Mouse (Mus musculus): ENCODE data around the gene Hist1h4h.

Hist1h4h gene

GRCm38 (mm10) chr13:23530901-23531875 is at the start of gene Hist1h4h:
Gene Hist1h4h, plus strand, starts transcription at chr13:23531050.
- DNase-seq, result peak; percentile 95

- no peak for DNase-seq
Observed at GRCm38 (mm10) chr13:23483153-23483552, 47.7 kb upstream of the Hist1h4h start.

- DNase-seq, result no peak
Observed at GRCm38 (mm10) chr13:23485271-23485670, 45.6 kb upstream of the Hist1h4h start.

GRCm38 (mm10) chr13:23488400-23489322 is 42.2 kb upstream of the Hist1h4h start, which contains the start of gene Btn2a2:
Gene Btn2a2, minus strand, starts transcription at chr13:23488857.
- DNase-seq, result peak; percentile 64

GRCm38 (mm10) chr13:23490863-23491262 is 40.0 kb upstream of the Hist1h4h start:
- no peak for DNase-seq

GRCm38 (mm10) chr13:23491263-23491662 is 39.6 kb upstream of the Hist1h4h start:
- DNase-seq, result no peak

GRCm38 (mm10) chr13:23491990-23492389 is 38.9 kb upstream of the Hist1h4h start:
- DNase-seq, result no peak

- DNase-seq, result no peak
Observed at GRCm38 (mm10) chr13:23495526-23495925, 35.3 kb upstream of the Hist1h4h start.

GRCm38 (mm10) chr13:23497656-23498321 is 33.1 kb upstream of the Hist1h4h start:
- no peak for DNase-seq

- no peak for DNase-seq
Observed at GRCm38 (mm10) chr13:23498653-23499052, 32.2 kb upstream of the Hist1h4h start.

- DNase-seq, result no peak
Observed at GRCm38 (mm10) chr13:23499943-23500342, 30.9 kb upstream of the Hist1h4h start.

- DNase-seq, result peak; percentile 74
Observed at GRCm38 (mm10) chr13:23500424-23501200, 30.2 kb upstream of the Hist1h4h start.

- no peak for DNase-seq
Observed at GRCm38 (mm10) chr13:23501511-23501910, 29.3 kb upstream of the Hist1h4h start.

- DNase-seq, result no peak
Observed at GRCm38 (mm10) chr13:23502031-23502567, 28.8 kb upstream of the Hist1h4h start.

GRCm38 (mm10) chr13:23502916-23503315 is 27.9 kb upstream of the Hist1h4h start:
- no peak for DNase-seq

GRCm38 (mm10) chr13:23503797-23504196 is 27.1 kb upstream of the Hist1h4h start:
- DNase-seq, result no peak

- no peak for DNase-seq
Observed at GRCm38 (mm10) chr13:23505662-23506345, 25.0 kb upstream of the Hist1h4h start.

GRCm38 (mm10) chr13:23506351-23506750 is 24.5 kb upstream of the Hist1h4h start:
- DNase-seq, result no peak

- DNase-seq, result no peak
Observed at GRCm38 (mm10) chr13:23506819-23507515, 23.9 kb upstream of the Hist1h4h start.

- no peak for DNase-seq
Observed at GRCm38 (mm10) chr13:23510127-23510526, 20.7 kb upstream of the Hist1h4h start.

Data from right cerebral cortex, postnatal 25 days (tissue).